Mouse (Mus musculus) E14TG2a.4 (cell line): ENCODE measurements around the gene Ptger4.

Experiments
- CTCF ChIP-seq: conservative IDR thresholded peaks from 2 replicates; pipeline ENCODE4 v1.5.1; 2014; ENCODE audit warnings: low read length
- NANOG ChIP-seq: IDR thresholded peaks from 2 replicates; pipeline ENCODE4 v1.6.1; 2014; ENCODE audit warnings: borderline replicate concordance, low read length, mixed read lengths
- POU5F1 ChIP-seq: IDR thresholded peaks from 2 replicates; pipeline ENCODE4 v1.6.1; 2014; ENCODE audit warnings: low read length, borderline replicate concordance

DNA sequence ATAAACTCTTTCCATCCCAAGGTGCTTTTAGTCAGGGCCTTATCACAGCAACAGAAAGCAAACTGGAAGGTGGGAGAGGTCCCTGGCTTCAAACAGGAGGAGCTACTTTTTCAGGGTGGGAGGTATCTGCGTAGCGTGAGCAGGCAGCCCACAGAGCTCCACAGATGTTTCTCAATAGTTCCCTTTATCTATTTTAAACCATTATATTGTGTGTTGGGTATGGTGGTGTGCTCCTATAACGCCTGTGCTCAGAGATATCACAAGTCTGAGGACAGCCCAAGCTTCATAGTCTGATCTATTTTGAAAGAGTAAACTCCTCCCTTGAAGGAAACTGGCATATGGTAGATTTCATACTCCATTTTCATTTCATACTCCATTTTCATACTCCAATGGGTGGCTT, 17.0 kb upstream of the Ptger4 start:
- no peak for TF ChIP-seq CTCF
- no peak for TF ChIP-seq NANOG
- no peak for TF ChIP-seq POU5F1
